Mouse (Mus musculus) retina, postnatal 7 days (tissue): ENCODE measurements around the gene Fam173b.
A peak's percentile ranks its signal among the peaks of the same experiment; 100 is the strongest.

Experiments
- DNase-seq: peaks from one replicate; pipeline ENCODE4 v3.0.0-alpha.2; 2012; ENCODE audit warnings: low read depth, low spot score

Gene Fam173b

DNA sequence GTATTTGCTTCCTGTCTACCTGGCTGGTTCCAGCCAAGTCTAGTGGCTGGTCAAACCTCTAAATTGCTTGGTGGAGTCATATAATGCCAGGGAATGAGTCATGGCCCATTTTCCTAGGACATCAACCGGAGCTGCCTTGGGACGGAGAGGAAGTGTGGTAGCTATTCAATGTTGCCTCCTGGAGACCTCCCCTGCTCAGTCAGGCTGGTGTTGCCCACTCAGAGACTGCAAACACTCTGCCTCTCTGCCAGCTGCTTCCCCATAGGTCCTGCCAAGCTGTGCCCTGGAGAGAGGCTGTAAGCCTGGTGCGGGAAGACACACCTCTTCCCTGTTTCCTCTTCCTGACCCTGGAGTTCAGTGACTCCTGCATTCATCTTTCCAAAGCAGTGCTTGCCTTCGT, 30.8 kb downstream of the Fam173b start:
- DNase-seq = no peak

DNA sequence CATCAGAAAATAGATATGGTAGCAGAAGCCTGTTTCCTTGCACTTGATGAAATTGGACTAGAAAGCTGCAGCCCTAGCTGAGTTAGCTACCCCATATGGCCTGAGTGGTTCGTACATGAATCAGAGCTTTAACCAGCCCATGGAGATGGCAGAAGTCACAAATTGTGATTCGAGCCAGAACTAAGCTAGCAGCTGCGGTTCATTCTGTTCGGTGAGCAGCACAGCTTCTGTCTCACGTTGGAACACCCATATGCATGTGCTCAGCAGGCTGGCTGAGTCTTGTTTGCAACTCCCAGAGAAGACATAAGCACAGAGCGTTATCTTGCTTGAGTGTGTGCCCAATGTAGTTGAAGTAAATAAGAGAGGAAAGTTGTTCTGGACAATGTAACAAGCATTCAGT, 32.9 kb downstream of the Fam173b start:
- DNase-seq = no peak

DNA sequence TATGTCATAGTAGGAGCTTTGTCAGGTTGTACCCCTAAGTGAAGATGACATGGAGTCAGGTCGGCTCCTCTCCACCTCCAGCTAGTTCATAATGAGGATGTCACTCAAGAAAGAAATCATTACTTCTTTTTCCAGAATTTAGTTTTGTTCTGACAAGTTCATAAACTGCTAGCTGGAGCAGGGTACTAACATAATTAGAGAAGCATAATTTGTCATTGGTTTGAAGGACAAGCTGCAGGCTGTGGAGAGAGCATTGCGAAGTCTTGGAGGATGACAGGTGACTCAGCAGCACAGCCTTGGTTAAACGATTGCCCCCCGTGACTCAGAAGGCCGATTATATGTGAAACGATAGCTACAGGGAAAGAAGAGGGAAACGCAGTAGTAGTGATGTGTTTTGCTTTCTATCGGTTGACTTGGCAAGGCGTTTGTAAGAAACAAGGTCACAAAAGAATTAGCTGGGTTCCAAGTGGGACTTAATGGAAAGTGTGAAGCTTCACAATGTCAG, 34.5 kb downstream of the Fam173b start:
- no peak for DNase-seq

DNA sequence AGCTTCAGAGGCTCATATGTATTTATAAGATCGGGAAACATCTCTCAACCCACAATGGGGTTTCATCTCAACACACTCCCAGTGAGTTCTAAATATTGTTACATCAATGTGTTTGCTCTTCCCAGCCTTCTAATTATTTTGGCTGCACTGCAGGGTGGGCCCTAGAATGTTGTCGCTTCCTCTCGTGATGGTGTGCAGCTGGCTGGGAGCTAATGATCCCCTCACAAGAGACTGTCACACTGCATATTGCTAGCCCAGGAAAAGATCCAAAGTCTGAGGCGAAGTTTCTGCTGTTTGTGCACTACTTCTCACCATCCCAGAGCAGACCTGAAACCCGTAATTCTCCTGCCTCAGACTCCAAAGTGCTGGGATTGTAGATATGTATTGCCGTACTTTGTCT, 45.6 kb downstream of the Fam173b start:
- no peak for DNase-seq

DNA sequence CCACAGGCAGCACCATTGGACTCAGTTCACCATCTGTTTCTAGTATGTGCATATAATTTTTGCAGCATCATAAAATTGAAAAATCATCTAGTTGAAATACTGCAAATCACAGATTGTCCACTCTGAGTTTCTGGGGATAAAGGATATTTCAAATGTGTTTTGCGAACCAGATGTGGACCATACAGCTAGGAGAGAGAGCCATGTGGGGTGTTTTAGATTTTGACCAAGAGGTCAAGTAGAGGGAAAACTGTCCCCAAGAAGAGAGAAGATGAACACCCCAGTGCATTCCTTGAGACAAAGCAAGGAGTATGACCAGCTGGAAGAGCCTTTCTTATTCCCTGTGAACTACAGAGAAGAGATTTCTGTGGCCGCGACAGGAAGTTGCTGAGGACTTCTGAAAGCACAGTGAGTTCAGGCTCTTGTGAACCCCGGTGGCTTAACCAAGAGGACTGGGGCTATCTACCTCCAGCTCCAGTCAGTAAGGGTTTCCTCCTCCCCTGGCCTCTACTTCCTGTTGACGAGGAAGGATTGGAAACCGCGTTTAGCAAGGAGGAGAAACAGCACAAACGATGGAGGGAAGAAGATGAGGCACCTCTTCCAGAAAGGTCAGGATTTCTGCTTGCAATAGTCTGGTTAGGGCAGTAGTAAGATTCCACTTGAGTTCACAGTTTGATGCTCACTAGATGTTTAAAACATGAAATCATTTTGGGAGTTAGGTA, 46.4 kb downstream of the Fam173b start:
- no peak for DNase-seq

DNA sequence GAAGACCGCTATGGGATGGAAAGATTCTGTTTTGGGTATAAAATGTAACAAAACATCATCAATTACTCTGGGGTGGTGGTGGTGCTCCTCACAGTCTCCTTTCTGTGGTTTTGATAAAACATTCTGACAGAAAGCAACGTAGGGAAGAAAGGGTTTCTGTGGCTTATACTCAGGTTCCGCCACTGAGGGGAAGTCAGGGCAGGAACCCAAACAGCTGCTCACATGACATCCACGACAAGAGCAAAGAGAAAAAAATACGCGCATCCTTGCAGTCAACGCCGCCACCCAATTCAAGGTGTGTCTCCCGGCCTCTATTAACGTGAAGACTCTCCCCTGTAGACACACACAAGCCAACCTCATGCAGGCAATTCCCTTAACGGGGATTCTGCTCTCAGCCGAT, 48.0 kb downstream of the Fam173b start:
- no peak for DNase-seq

DNA sequence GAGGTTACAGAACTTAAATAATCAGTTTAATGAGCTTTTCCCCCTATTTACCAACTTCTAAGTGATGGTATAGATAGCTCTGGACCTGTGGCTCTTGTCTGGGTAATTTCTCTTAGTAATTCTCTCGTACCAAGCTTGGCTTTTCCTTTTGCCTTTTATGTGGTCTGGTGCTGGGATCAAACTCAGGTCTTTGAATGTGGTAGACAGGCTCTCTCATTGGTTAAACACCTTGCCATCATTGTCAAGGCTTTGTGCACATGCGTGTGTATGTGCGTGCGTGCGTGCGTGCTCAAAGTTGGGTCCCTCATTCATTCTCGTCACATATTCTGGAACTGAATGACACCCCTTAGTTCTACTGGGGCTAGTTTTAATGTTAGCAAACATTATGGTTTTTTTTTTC, 49.2 kb downstream of the Fam173b start:
- no peak for DNase-seq

DNA sequence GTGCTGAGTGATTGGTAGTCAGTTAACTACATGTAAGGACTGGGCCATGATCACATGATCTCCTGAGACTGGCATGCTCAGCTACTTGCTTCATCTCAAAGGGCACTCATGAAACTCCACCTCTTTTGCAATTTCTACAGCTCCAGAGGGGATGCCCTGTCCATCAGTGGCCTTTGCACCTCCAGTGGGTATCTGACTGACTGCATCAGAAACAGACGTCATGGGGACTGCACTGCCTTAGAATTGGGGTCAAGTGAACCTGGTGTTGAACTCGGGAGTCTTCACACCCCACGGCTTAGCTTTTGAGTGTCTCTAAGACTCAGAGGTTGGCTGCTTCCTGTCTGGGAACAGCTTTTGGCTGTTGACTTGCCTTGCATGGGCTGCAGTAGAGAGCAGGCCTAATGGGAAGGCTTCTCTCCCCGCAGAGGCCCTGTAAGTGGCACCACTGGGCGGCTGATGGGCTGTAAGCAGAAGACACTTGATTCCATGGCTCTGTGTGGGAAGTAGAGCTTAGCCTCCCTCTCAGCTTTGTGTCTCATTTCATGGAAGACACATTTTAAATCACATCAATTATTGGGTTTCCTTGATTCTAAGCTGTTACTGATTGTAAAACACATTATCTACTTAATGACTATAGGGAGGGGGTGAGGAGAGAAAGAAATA, 58.6 kb downstream of the Fam173b start:
- DNase-seq = no peak

DNA sequence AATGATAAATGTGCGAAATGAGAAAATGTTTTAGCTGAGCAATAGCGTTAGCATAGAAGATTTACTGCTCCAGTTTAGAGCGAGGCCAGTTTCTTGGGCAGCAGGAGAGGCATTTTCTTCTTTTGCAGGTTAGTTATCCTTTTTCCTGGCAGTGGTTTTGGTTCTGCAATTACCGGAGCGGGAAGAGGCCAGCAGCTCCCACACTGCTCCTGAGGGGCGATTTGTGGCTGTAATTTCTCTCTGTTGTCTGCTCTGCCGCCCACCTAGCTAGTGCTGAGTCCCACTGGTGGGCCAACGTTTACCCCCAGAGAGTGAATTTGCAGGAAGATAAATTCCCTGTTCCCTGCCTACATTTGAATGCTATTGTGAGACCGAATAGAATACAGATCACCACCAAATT, 59.2 kb downstream of the Fam173b start:
- DNase-seq = no peak

DNA sequence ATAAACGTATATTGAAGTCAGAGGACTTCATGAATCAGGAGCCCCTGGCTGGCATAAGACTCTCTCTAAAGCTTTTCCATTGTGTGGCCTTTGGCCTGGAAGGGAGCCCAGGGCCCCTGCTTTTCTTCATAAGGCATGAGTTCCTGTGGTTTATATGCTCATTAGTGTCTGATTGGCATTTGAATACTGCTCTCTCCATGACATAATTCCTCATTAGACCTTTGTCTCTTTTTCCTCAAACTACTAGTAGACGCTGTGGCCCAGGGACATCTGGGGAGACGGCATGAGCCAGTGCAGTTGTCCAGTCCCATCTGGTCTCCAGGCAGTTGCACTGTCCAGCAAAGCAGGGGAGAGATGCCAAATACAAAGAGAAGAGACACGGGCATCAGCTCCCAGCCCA, 60.1 kb downstream of the Fam173b start:
- peak; percentile 6 for DNase-seq

DNA sequence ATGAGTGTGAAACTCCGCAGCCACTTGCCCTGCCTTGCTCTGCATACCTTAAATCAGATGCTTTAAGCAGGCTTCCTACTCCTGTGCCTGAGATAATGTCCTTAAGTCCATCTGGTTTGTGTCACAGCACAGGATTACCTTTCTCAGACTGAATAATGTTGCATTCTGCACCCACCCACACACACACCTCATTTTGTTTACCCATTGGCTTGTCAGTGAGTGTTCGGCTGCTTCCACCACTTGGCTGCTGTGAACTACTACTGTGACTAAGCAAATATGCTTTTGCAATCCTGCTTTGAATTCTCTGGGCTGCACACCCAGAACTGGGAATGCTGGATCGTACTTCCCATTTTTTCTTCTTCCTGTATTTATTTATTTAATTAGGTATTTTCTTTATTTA, 61.4 kb downstream of the Fam173b start:
- DNase-seq = no peak
